Mouse (Mus musculus): ENCODE measurements around the gene Ophn1. TPM values are rescaled to one million over a fixed set of nuclear protein-coding genes. Genes with fewer than 3 reads are reported as not detected.

Gene Ophn1
- polyA plus RNA-seq (2017; shearing (Covaris generic)), result not detected

- ATAC-seq, result no peak
Measured at GRCm38 (mm10) chrX:98890406-98891116, at the start of gene Ophn1. Ophn1 (minus strand) TSS chrX:98891025.

- ATAC-seq, result peak; percentile 59
Measured at GRCm38 (mm10) chrX:98937555-98938294, 46.9 kb upstream of the Ophn1 start.

GRCm38 (mm10) chrX:98936707-98937554 lies 46.1 kb upstream of the Ophn1 start:
- ATAC-seq, result peak; percentile 80

DNA sequence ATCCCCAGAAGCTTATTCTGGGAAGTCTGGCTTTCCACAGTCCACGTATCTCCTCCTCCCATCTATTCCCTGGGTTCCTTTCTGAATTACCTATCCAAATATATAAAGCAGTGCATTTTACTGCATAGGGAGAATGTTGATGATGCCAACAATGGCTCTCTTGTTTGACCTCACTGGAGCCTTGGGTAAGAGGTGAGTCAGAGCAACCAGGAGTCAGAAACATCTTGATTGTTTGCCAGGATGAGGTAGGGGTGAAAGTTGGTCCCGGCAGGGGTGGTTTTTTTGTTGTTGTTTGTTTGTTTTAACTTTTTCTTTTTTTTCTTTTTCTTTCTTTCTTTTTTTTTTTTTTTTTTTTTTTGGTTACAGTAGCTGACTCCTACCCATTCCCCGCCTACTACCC lies 45.3 kb upstream of the Ophn1 start, which contains the start of gene Yipf6:
TSS of gene Yipf6 (plus strand) at position 216 of the 400 bp plus-strand sequence.
- no peak for ATAC-seq

DNA sequence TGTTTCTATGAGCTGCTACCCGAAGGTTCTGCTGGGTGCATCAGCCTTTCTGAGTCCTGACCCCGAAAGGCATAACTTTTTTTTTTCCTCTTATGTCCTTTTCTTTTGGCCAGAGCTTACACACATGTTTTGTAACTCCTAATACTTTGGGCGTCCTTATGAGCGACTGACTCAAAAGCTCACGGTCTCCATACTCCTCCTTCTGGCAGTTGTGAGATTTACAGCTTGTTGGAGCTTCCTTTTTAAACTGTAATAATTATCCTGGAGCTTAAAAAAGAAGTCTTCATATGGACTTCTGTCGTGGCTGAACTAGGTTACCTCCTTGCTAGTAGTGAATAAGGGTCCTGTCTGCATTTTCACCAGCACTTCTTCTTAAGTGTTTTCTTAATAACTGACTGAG lies 28.6 kb upstream of the Ophn1 start:
- ATAC-seq, result no peak

DNA sequence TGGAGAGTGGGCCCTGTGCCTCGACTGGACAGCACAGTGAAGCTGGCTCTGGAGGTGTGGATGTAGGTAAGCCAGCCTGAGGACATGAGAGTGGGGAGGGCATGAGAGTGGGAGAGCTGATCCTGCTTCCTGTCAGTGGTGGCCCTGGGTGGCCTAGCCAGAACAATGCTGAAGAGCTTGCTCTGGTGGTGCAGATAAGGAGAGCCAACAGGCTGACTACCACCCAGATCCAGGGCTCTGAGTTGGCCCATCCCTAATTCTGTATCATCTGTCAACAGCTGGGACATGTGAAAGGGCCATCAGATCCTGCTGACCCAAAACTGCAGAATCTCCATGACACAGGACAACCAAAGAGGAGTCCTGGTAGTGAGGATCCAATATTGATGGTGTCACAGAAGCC lies 18.1 kb upstream of the Ophn1 start:
- ATAC-seq, result no peak

- ATAC-seq, result no peak
Measured at GRCm38 (mm10) chrX:98904226-98904625, 13.4 kb upstream of the Ophn1 start.

GRCm38 (mm10) chrX:98898307-98898706 lies 7.5 kb upstream of the Ophn1 start:
- no peak for ATAC-seq

DNA sequence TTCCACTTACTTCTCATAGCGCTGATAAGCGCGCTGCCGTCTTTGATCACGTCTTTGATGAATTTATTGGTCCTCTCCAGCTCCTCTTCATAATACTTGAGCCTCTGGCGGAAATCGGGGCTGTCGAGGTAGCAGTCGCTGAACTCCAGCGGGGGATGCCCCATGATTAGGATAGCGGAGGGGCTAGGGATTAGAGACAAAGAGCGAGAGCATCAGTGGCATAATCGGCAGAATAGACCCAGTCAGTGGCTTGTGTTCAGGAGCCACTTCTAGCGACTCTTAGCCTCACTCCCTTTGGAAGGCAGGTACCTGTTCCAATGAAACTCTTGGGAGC lies 786 bp downstream of the Ophn1 start:
- ATAC-seq, result no peak

GRCm38 (mm10) chrX:98881983-98882382 lies 8.8 kb downstream of the Ophn1 start:
- ATAC-seq, result no peak

- no peak for ATAC-seq
Measured at GRCm38 (mm10) chrX:98881085-98881484, 9.7 kb downstream of the Ophn1 start.

GRCm38 (mm10) chrX:98880314-98880713 lies 10.5 kb downstream of the Ophn1 start:
- ATAC-seq, result no peak

GRCm38 (mm10) chrX:98875144-98875543 lies 15.7 kb downstream of the Ophn1 start:
- no peak for ATAC-seq

DNA sequence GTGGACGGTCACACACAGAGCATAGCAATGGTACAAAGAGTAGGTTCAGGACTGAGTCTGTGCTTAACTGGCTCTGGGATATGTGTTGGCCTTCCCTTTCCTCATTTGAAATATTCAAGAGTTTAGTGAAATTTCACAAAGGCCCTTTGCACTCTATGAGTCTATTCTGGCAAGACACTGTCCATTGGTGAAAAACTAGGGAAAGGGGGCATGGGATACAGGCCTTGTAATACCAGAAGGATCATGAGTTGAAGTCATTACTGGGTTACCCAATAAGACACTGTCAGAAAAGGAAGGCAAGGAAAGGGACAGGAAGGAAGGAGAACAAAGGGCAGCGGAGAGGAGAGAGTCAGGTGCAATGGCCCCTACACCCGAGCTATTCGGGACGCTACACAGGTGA lies 16.7 kb downstream of the Ophn1 start:
- ATAC-seq, result no peak

- ATAC-seq, result no peak
Measured at GRCm38 (mm10) chrX:98872064-98872463, 18.8 kb downstream of the Ophn1 start.

GRCm38 (mm10) chrX:98870541-98870940 lies 20.3 kb downstream of the Ophn1 start:
- no peak for ATAC-seq

- ATAC-seq, result no peak
Measured at GRCm38 (mm10) chrX:98869735-98870134, 21.1 kb downstream of the Ophn1 start.

DNA sequence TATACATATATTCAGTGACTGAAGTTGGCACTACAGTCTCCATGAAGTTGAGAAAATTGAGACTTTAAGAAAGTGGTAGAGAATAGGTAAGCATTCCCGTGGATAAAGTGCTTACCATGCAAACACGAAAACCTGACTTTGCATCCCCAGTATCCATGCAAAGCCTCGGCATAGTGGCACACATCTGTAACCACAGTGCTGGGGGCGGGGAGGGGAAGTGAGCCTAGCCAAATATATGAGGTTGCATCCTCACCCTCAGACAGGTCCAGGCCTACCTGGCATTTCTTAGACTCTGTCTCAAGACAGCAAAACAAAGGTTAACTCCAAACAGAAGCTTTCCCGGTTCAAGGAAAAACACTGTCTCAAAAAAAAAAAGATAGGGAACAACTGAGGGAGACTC lies 21.7 kb downstream of the Ophn1 start:
- ATAC-seq, result no peak

- no peak for ATAC-seq
Measured at GRCm38 (mm10) chrX:98860167-98860566, 30.7 kb downstream of the Ophn1 start.

GRCm38 (mm10) chrX:98856046-98856445 lies 34.8 kb downstream of the Ophn1 start:
- no peak for ATAC-seq

- ATAC-seq, result no peak
Measured at GRCm38 (mm10) chrX:98850869-98851268, 40.0 kb downstream of the Ophn1 start.

- ATAC-seq, result no peak
Measured at GRCm38 (mm10) chrX:98841606-98842005, 49.2 kb downstream of the Ophn1 start.

DNA sequence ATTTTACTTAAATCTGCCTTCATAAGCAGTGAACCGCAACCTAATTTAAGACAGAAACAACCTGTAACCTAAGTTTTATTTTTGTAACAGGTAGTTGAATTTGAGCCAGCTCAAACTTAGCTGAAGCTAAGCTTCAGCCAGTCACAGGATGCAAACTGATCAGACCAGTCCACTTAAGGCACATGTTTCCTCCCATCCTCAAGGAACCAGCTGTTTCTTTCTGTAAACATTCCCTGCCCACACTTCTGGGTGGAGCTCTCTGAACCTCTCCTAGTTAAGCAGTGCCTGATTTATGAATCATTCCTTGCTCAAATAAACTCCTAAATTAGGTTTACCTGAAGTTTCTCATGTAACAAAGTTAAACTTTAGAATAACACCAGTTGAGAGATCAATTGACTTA lies 54.8 kb downstream of the Ophn1 start:
- ATAC-seq, result no peak

Measured in inflammation-experienced regulatory T-cells, adult 6 months (primary cell).